Mouse (Mus musculus) left cerebral cortex, postnatal 10 days (tissue): ENCODE results near the gene Tmbim1. TPM values are rescaled to one million over a fixed set of nuclear protein-coding genes. Genes with fewer than 3 reads are reported as not detected.
"Not testable (repeated sequence)": the region's sequence is repeated elsewhere in the genome, so short reads cannot be mapped to it uniquely, and the experiment has no call there.

Experiments
- DNase-seq, 2 experiments: peaks; one replicate each; pipeline ENCODE4 v3.0.0; 2021 to 2022; ENCODE audit warnings: low spot score in 2 of 2, mixed read lengths in 1 of 2; ENCODE audit errors: extremely low spot score in 1 of 2
- intact Hi-C: fragments of 180-260 bp; cut with DNase I; formaldehyde crosslinking; loops from one replicate; pipeline ENCODE4 v1.15.1; 2025
- total RNA-seq, 2 experiments: library from RNA; stranded (reverse); gene quantifications; 2 replicates each; pipeline ENCODE4 v1.2.3; 2021

Tmbim1 gene
- total RNA-seq, 2 experiments from 2014 or later: 10.4 to 11.2 TPM

DNA sequence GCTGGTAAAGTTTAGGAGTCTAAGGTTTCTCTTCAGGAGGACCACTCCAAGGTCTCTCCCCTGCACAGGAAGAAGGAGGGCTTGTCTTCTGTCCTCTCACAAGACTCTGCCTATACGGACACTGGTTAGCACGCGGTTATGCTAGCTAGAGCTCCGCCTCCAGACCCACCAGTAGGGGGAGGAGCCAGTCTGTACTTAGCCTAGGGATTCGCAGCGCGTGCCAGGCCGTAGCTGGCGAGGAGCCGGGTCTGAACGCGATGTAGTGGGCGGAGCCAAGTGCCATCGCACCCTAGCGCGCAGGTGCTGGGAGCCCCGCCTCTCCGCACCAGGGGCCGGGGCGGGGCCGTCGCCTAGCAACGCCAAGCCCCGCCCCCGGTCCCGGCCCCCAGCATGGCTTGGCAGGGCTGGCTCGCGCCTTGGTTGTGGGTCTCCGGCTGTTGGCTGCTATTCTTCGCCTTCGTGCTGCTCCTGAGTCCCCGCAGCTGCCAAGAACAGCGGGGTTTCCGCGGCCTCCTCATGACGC lies 26.9 kb upstream of the Tmbim1 start:
- DNase-seq: peak; percentile 94 to 95
- intact Hi-C loops: no loop called here

DNA sequence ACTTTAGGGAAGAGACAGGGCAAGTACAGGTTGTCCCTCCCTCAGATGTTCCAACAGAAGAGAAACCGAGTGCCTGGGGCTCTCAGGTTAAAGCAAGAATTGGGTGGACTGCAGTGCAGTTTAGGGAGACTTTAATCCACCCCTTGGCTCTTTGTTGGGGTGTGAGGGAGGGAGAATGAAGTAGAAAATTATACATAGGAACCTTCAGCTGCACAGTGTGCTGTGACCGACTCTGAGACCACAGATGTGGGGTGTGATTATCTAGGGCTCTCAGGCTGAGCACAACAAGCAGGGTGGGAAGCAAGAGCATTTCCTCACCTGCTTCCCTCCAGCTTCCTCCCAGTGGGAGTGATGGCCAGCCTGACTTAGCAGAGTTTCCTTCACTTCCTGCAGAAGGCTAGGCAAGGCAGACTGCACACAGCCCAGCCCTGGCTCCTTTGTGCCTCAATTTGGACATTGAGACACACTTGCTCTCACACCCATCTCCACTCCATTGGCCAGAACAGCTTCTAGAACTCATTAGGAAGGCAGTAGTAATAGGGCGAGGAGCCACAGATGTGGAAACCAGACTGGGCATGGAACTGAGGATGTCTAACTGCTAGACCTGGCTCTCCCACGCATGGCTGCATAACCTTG lies 25.7 kb upstream of the Tmbim1 start:
- intact Hi-C loops: no loop called here
- peak in 1 of 2 experiments; percentile 65 for DNase-seq

GRCm38 (mm10) chr1:74329899-74330431 lies 24.5 kb upstream of the Tmbim1 start:
- DNase-seq: no peak
- intact Hi-C loops: no loop called here

GRCm38 (mm10) chr1:74326916-74327315 lies 21.5 kb upstream of the Tmbim1 start:
- DNase-seq, intact Hi-C loops: not testable (repeated sequence)

DNA sequence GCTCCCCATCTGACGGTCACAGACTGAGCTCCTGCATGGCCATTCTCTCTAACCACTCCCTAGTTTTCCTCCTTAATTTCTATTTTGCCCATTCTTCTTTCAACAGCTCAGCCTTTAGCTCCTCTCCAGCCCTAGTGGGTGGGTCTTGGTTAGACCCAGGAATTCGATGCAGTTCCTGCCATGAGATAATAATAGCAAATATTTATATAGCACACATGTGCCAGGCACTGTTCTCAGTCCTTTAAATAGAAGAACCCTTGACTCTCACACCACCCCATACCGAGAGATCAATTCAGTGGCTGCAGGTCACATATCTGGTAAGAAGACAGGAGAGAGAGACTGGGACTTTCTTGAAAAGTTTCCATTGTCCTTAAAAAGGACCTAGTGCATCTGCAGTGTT lies 16.0 kb upstream of the Tmbim1 start:
- intact Hi-C loops: no loop called here
- DNase-seq: no peak

GRCm38 (mm10) chr1:74318711-74319110 lies 13.3 kb upstream of the Tmbim1 start:
- no peak for DNase-seq
- intact Hi-C loops: no loop called here

DNA sequence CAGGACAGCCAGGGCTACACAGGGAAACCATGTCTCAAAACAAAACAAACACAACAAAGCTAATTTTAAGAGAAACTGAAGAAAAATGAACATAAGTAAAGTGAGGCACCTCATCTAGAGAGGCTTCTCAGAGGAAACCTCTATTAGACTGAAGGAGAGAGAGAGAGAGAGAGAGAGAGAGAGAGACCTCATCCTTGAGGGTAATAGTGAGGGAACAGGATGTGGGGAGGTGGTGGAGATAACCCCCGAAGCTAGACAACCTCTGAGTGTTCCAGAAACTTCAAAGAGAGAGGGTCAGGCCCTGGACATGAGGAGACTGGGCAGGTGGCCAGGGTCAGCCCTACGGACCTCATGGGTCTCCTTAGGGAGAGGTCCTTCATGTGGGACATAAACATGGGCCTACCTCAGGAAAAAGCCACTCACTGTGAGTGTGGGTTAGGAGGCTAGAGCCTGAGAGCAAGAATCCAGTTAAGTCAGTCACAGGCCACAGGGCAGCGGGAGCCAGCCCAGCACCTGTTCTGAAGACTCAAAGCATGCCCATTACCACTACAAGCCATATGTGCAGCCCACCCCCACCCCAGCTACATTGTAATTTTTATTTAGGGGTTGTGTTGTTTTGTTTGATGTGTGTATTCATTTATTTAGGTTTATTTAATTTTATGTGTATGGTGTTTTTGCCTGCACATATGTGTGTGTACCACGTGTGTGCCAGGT lies 10.8 kb upstream of the Tmbim1 start:
- peak in 1 of 2 experiments; percentile 80 for DNase-seq
- intact Hi-C loops: no loop called here

DNA sequence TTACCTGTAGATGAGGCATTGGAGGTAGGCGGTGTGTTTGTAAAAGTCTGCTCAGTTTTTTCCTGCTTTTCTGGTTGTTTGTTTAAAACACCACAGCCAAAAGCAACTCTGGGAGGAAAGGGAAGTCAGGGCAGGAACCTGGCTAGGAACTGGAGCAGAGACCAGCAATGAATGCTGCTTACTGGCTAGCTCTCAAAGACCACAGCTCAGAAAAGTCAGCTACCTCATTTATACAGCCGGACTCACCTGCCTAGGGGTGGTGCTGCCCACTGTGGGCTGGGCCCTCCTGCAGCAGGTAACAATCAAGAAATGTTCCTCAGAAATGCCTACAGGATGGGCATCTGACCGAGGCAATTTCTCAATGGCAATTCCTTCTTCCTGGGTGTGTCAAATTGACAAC lies 9.4 kb upstream of the Tmbim1 start:
- peak in 1 of 2 experiments; percentile 28 for DNase-seq
- intact Hi-C loops: loop anchor here (5.0 kb wide), 1 partner anchor 138 kb away; no protein-coding TSS in a partner anchor

GRCm38 (mm10) chr1:74313049-74313692 lies 7.7 kb upstream of the Tmbim1 start:
- DNase-seq: peak; percentile 71 to 84
- intact Hi-C loops: loop anchor here (2.0 to 5.0 kb wide), 2 partner anchors 50 to 139 kb away; partner anchors contain the start of gene Catip

DNA sequence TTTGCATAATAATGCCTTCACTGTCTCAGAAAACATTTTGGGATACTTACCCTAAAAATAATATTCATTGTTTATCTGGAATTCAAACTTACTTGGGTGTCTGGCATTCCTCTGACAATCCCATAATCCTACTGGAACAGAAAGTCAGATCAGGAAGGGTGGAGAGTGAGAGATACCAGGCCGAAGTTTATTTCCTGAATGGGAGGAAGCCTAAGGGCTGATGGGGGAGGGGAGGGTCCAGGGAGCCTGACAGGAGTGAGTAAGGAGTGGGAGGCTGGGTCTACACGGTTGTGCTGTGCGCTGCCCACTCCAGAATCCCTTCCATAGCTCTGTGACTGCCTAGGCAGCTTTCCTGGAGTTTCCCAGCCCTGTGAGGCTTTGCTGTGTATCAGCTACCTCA lies 4.3 kb upstream of the Tmbim1 start:
- intact Hi-C loops: loop anchor here (5.0 kb wide), 1 partner anchor 143 kb away; no protein-coding TSS in a partner anchor

DNA sequence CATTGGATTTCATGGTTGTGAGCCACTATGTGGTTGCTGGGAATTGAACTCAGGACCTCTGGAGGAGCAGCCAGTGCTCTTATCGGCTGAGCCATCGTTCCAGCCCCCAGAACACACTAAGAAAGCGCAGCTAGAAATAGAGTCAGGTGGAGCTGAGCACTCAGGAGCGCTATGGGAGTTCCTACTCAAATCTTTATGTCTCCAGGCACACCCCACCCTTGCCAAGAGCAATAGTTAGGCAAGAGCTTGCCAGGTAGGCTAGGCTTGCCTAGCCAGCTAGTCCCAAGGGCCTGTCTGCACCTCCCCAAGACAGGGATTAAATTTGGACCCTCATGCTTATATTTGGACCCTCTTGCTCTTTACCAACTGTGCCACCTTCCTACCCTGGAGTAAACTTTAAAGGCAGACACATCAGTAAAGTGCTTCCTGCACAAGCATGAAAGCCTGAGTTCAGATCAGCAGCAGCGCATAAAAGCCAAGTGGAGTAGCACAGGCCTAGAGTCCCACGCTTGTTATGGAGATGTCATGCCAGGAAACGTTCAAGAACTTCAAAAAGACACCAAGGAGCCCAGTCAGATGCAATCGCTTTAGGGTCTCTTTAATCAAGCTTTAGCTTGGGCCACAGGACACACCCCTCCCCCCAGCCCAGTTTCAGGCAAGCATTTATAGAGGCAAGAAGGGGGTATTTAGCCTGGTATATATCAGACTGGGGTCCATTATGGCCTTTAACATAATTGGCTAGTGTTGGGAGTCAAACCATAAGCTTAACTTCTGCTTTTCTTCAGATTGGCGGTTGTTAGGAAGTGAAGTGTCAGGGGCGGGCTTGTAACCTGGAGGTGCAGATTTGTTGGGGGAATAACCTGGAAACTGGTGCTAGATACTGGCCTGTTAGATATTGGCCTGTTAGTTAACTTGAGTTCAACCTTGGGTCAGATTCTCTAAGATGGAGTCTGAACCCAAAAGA lies 2.9 kb upstream of the Tmbim1 start:
- DNase-seq: no peak
- intact Hi-C loops: no loop called here

More for the DNA sequence above, 4.3 kb upstream of the Tmbim1 start:
- no peak for DNase-seq

DNA sequence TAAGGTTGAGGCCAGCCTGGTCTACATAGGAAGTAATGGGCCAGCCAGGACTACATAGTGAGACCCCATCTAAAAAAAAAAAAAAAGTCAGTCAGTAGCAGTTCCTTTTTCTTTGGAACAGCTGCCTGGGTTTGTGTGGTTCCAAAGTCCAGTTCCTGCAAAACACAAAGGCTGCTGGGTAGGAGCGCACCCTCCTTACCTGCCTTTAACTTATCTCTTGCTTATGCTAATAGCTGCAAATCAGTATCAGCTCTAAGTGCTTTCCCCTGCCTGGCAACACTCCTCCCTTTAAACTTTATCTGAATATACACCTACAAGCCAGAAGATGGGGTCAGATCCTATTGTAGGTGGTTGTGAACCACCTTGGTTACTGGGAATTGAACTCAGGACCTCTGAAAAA lies 1.7 kb upstream of the Tmbim1 start:
- intact Hi-C loops: no loop called here
- DNase-seq: no peak

DNA sequence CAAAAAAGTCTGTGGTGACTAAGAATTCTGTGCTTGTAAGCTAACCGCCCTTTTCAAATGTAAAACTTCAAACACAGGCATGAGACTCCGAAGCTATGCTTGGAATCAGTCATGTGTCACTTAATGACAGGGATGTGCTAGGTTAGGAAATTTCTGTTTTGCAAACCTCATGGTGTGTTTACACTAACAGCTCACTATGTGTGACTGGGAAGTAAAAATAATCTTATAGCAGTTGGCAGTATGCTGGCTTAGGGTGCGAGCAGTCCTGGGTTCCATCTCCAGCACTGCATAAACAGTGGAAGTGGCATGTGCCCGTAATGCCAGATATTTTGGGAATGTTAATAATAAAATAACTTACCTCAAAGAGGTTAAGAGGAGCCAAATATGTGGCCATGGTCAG lies 476 bp downstream of the Tmbim1 start:
- no peak for DNase-seq
- intact Hi-C loops: no loop called here

DNA sequence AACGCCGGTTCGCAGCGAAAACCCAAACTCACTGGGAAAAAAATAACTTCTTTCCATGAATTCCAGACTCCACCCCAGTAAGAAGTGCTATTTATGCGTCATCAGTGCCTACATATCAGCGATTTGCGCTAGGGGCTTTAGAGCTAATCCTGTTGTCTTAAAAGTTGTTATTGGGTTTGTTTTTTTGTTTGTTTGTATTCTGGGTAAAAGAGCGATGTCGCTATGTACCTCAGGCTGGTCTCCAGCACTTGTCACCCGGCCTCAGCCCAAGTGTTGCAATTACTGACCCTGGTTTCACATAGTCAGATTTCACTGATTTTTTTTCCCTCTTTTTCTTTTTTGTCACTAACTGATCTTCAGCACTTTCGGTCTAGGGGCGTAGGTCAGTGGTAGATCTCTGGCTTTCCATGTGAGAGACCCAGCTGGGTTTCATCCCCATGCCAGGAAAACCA lies 1.1 kb downstream of the Tmbim1 start:
- intact Hi-C loops: no loop called here
- no peak for DNase-seq

DNA sequence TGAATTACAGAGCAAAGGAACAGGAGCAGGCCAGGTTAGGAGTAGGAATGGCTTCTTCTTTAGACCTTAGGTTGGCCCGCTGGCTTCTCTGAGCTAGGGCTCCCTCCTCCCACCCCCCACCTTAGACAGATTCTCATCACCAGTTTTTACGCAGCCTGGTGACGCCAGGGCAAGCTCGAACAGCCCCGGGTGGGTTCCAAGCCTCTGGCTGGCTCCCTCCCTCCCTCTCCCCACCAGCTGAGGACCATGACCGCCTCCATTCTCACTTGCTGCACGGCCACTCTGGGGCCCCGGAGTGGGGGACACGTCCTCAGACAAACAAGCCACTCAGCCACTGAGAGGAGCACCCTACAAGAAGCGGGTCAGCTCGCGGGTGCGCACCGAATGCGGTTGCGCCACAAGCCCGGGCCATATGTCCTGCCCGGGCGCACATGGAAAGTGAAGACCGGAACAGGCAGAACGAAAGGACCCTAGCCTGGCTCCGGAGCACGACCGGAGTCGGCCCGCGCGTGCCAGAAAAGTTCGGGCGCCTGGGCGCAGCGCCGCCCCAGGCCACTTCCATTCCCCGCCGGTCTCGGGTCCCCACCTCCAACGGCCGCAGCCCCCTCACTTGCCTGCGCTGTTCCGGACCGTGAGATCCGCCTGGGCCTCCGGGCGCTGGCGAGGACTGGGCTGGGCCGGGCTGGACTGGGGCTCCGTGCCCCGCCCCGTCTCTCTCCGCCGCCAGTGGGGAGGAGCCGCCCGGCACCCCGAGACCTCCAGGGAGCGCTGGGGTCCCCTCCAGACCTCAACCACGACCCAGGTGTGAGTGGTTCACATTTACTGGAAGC lies 1.7 kb downstream of the Tmbim1 start:
- intact Hi-C loops: no loop called here

GRCm38 (mm10) chr1:74302835-74303234 lies 2.6 kb downstream of the Tmbim1 start:
- DNase-seq: no peak
- intact Hi-C loops: no loop called here

More for the DNA sequence above, 1.7 kb downstream of the Tmbim1 start:
- DNase-seq: peak in 1 of 2 experiments; percentile 86

DNA sequence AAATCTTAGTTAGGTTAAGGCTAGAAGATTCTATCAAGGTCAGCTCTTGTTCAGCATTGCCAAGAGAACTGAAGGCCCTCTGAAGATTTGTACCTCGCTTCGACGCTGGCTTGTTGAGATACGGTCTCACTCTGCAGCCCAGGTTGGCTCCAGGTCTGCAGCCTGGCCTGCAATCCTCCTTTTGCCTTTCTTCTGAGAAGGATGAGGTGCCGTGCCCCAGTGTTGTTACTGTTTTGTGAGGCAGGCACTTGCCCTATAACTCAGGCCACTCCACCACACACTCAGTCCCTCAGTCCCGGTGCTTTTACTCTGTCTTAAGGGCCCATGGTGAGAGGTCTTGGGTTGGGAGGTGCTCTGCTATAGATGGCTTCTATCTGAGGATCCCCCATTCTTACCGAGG lies 3.2 kb downstream of the Tmbim1 start:
- DNase-seq: no peak
- intact Hi-C loops: no loop called here
